Mouse (Mus musculus) Patski (cell line): ENCODE measurements at regions not wholly inside any gene's neighbourhood (a gene's known extent, or its start where the extent isn't known, plus 50 kb on each side); places are given as distances from the start of the nearest gene placed in this dataset.

Experiments
- ATAC-seq: fragments of 100-300 bp; one replicate; pipeline ENCODE4 v1.8.0; 2021
- CTCF ChIA-PET: fragments of 350-600 bp; sonication (Branson Sonifier 250); formaldehyde crosslinking; loops from one replicate; lab custom pipeline; 2022; ENCODE audit warnings: inconsistent platforms; lab: Charles Lee
- POLR2A ChIA-PET: fragments of 350-600 bp; sonication (Branson Sonifier 250); formaldehyde crosslinking; loops from one replicate; lab custom pipeline; 2022; ENCODE audit warnings: antibody characterized with exemption, inconsistent platforms; lab: Charles Lee
- DNase-seq: peaks from one replicate; pipeline ENCODE4 v3.0.0-alpha.2; 2011; ENCODE audit warnings: low read depth, low spot score
- H3K27me3 ChIP-seq: fragments of 371-371 bp; one replicate; pipeline ENCODE4 v1.5.1; 2021
- CTCF ChIP-seq: fragments of 100-300 bp; IDR thresholded peaks from one replicate; pipeline ENCODE4 v1.5.1; 2021
- in situ Hi-C: fragments of 300-500 bp; cut with MboI; formaldehyde crosslinking; loops from 3 replicates; pipeline ENCODE4 v1.11.1; 2018; ENCODE audit warnings: low pct_unique_long_range_greater_than_20kb, mixed read lengths

GRCm38 (mm10) chr14:46071244-46071643 is 308.0 kb upstream of the Gm15217 start:
- ATAC-seq (no peak), DNase-seq (no peak)
- ChIA-PET CTCF (no interaction called here), POLR2A (no interaction called here)
- TF ChIP-seq CTCF, result no peak
- H3K27me3 ChIP-seq, result no peaks in the 10 kb centered on the region
- in situ Hi-C loops, result no loop called here

DNA sequence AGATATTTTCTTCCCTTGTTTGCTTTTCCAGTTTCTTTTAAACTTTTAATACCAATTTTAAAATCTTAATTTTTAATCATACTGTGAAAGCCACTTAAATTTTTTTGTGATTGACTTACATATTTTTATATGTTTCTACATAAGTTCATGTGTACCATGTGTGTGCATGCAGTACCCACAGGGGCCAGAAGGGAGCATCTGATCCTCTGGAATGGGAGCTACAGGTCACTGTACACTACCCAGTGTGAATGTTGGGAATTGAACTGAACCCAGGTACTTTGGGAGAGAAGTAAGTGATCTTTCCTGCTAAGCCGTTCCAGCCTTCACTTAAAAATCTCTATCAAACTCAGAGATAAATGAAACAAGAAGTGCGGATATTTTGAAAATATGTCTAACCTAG is 302.5 kb upstream of the Gm15217 start:
- TF ChIP-seq CTCF, result peak; percentile 66
- in situ Hi-C loops, result no loop called here
- POLR2A ChIA-PET, result no interaction called here
- no peaks in the 10 kb centered on the region for H3K27me3 ChIP-seq
- CTCF ChIA-PET, result interaction anchor here (1.1 kb wide), 1 partner anchor 646 kb away, joined by 3 read pairs; no protein-coding TSS in a partner anchor
- DNase-seq, result no peak
- no peak for ATAC-seq

GRCm38 (mm10) chr14:46077406-46078131 is 301.6 kb upstream of the Gm15217 start:
- DNase-seq, result no peak
- H3K27me3 ChIP-seq, result no peaks in the 10 kb centered on the region
- no peak for ATAC-seq
- ChIA-PET POLR2A (no interaction called here), CTCF (interaction anchor here (1.1 to 1.2 kb wide), 2 partner anchors 12 to 645 kb away, joined by 3 read pairs; no protein-coding TSS in a partner anchor)
- in situ Hi-C loops, result no loop called here
- TF ChIP-seq CTCF, result no peak

DNA sequence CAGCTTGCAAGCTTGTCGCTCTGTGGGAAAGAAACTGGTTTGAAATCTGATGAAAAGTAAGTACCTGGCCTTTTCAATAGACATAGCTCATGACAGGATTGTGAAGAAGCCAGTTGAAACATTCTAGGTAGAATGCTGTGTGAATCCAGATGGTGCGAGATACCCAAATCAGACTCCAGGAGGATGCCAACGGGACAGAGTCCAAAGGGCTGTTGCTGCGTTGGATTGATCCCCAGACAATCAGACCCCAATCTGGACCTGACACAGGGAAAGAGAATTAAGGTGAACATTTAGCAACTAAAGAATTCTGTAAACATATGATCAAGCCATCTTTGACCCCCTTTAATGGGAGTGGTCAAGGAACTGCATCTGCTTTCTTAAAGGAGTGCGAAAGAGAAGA is 296.6 kb upstream of the Gm15217 start:
- ChIA-PET POLR2A (no interaction called here), CTCF (no interaction called here)
- no peak for TF ChIP-seq CTCF
- in situ Hi-C loops, result no loop called here
- no peaks in the 10 kb centered on the region for H3K27me3 ChIP-seq
- no peak for DNase-seq
- ATAC-seq, result no peak

DNA sequence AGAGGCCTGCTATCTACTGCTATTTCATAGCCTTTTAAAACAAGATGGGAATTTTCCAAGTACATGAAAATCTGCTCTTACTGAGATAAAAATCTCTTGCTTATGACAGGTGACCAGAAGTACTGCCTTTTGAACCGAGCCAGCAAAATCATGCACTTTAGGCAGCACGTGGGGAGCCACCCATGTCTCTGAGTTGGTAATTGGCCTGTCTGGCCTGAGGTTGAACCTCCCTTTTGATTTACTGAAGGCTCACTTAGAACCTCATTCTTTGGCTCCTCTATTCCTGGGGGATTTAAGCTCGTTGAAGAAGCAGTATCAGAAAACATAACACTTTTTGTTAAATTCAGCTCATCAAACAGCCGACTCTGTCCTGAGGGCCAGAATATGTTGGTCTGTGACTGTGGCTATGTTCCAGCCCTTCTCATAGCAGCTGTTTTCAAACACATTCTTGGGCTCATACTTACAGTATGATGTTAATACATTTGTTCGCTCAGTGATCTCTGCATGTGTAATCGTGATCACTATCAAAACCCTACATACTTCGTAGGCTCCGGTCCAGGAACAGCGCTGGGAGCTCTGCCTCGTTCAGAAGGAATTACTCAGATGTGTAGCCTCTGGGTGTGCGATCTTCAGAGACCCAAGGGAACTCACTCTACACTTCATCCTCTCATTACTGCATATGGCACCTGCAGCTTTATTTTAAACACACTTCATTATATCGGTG is 290.1 kb upstream of the Gm15217 start:
- DNase-seq (no peak), ATAC-seq (no peak)
- POLR2A ChIA-PET, result no interaction called here
- CTCF ChIA-PET, result interaction anchor here (1.0 to 1.3 kb wide), 2 partner anchors 11 to 12 kb away, joined by 3 read pairs; no protein-coding TSS in a partner anchor
- TF ChIP-seq CTCF, result no peak
- no peaks in the 10 kb centered on the region for H3K27me3 ChIP-seq
- in situ Hi-C loops, result no loop called here

DNA sequence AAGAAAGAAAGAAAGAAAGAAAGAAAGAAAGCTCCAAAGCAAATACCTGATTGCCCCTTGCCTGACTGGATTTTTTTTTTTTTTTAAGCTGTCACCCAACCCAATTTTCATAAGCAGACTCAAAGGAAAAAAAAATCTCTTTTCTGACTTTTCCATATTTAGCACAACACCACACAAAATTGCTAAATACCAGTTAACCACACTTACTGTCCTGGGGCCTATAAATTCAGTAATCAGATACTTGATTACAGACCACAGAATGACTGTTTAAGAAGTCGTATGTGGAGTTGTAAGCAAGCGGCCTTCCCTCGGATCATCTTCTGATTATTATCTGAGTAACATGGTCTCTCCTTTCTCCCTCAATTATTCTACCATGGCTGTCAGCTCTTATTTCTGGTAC is 263.3 kb upstream of the Gm15217 start:
- H3K27me3 ChIP-seq, result no peaks in the 10 kb centered on the region
- ChIA-PET POLR2A (no interaction called here), CTCF (no interaction called here)
- ATAC-seq (no peak), DNase-seq (no peak)
- in situ Hi-C loops, result no loop called here
- no peak for TF ChIP-seq CTCF

GRCm38 (mm10) chr14:46126541-46126940 is 252.7 kb upstream of the Gm15217 start:
- ATAC-seq (no peak), DNase-seq (no peak)
- TF ChIP-seq CTCF, result no peak
- H3K27me3 ChIP-seq, result no peaks in the 10 kb centered on the region
- in situ Hi-C loops, result no loop called here
- ChIA-PET POLR2A (no interaction called here), CTCF (interaction anchor here (1.1 to 1.3 kb wide), 2 partner anchors 57 to 267 kb away, joined by 3 read pairs; no protein-coding TSS in a partner anchor)

GRCm38 (mm10) chr14:46129762-46130161 is 249.5 kb upstream of the Gm15217 start:
- ChIA-PET POLR2A (no interaction called here), CTCF (no interaction called here)
- DNase-seq, result no peak
- H3K27me3 ChIP-seq, result no peaks in the 10 kb centered on the region
- in situ Hi-C loops, result no loop called here
- ATAC-seq, result no peak
- no peak for TF ChIP-seq CTCF

DNA sequence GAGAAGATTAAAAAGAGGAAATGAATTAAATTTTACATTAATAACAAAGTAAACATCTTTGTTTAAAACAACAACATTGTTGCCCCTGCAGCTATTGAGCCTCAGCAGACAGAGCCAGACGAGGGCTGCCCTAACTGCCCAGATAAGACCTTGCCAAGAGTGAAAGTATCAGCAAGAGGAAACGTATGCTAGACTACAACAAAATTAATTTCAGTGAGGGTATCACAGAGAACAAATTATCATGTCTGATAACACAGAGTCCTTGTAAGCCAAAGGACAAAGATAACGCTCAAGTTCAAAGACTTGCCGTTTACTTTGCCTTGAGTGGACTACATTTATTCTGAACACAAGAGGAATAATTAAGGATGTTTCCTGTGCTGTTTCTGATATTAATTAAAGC is 235.0 kb upstream of the Gm15217 start:
- no peak for DNase-seq
- no peak for ATAC-seq
- no peak for TF ChIP-seq CTCF
- ChIA-PET CTCF (interaction anchor here (1.0 kb wide), 1 partner anchor 65 kb away, joined by 3 read pairs; no protein-coding TSS in a partner anchor), POLR2A (no interaction called here)
- in situ Hi-C loops, result no loop called here
- H3K27me3 ChIP-seq, result no peaks in the 10 kb centered on the region

- DNase-seq, result peak; percentile 68
- TF ChIP-seq CTCF, result no peak
- ChIA-PET POLR2A (no interaction called here), CTCF (interaction anchor here (0.9 to 1.0 kb wide), 2 partner anchors 15 to 65 kb away, joined by 3 read pairs; no protein-coding TSS in a partner anchor)
- in situ Hi-C loops, result no loop called here
- ATAC-seq, result peak; percentile 86
- H3K27me3 ChIP-seq, result no peaks in the 10 kb centered on the region
Measured at GRCm38 (mm10) chr14:46144707-46145106, 234.5 kb upstream of the Gm15217 start.

DNA sequence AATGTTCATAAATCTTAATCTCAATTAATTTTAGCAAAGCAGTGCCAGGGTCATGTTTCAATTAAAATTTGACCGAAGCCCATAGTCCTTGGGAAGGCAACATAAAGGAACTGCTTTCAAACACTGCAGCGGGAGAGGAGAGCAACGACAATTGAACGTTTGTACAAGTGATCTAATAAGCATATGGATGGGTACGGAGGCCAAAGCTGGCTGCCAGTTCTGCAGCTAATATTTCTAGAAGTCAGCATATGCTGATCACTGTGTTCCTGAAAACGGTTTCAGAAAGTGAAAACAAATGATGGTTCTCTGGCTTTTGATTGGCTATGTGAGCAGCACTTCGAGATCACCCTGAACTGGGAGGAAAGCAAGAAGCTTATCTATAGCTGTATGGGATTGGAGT is 233.6 kb upstream of the Gm15217 start:
- in situ Hi-C loops, result no loop called here
- no peak for DNase-seq
- ChIA-PET POLR2A (no interaction called here), CTCF (interaction anchor here (0.7 to 0.9 kb wide), 2 partner anchors 14 to 25 kb away, joined by 3 read pairs; no protein-coding TSS in a partner anchor)
- TF ChIP-seq CTCF, result no peak
- H3K27me3 ChIP-seq, result no peaks in the 10 kb centered on the region
- ATAC-seq, result no peak
